Mouse (Mus musculus): ENCODE measurements around the gene Smc1b.

DNA sequence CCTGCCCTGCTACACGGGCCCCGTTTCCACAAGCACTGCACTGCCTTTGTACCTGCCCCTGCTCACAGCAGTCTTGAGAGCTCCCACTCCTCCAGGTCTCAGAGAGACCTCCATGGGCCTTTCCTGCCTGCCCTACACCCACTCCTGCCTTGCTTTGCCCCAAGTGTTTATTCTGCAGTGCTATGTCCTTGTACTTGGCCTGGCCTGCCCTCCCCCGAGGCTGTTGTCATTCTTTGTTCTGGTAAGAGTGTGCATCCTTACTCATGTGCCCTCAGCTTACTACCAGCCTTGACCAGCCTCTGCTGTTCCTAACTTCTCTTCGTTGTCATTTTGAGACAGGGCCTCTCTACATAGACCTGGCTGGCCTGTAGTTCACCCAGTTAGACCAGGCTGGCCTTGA, 83.9 kb downstream of the Smc1b start:
- no peak for TF ChIP-seq CTCF (IDR thresholded peaks at IDR 0.05)
- no peak for TF ChIP-seq EP300 (IDR thresholded peaks at IDR 0.05)
